Mouse (Mus musculus): ENCODE data around the gene Src.

GRCm38 (mm10) chr2:157436496-157436895, 18.3 kb downstream of the Src start:
- TF ChIP-seq CTCF (conservative IDR thresholded peaks at IDR 0.05; ENCODE audit: insufficient read depth, insufficient read length, low read depth, low read length) (no peak), POLR2A (IDR thresholded peaks at IDR 0.05; ENCODE audit: low read depth, low read length) (no peak)

All from kidney, adult 2 months (tissue).